11 mouse cellular contexts compared by ENCODE assay signal in the genomic region with DNA sequence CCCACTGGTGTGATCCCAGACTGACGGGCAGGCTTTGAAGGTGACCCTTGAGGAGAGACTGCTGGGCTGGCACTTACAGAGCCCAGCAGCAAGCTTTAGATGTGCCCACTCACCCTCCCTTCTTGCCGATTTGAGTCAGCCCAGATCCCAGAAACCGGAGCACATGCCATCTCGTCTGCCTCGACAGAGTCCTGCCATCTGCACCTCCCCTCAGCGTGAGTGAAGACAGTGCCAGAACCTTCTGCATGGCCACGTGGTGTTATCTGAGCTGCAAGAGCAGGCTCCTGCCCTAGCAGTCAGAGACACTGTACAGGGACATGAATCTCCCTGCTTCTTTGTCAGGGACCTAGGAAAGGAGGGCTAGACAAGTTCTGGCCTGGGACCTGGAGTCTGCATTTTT.
DNase-seq lines count a peak whose midpoint lies in the region; ATAC-seq and TF ChIP-seq lines count a peak whose summit lies in the region.
"Had no signal": no experiment of that assay in that cellular context is flagged by ENCODE, and none has a peak within 500 bp of the region (broad histone marks: within the 10 kb centered on the region; RNA-seq: fewer than 3 reads in every experiment).

No protein-coding gene starts in this region.

- 68% methylated on average over 7 of the region's 7 CpGs for WGBS in forebrain, embryonic 14.5 days
- WGBS in forebrain, embryonic 12.5 days = 85% methylated on average over 7 of the region's 7 CpGs
- 4% methylated on average over 7 of the region's 7 CpGs for WGBS in cerebellum, adult 2 months
- 25% methylated on average over 7 of the region's 7 CpGs for WGBS in heart, postnatal 0 days

- no peak overlapping the region for H3K27ac ChIP-seq in forebrain, embryonic 14.5 days (ENCODE audit: low read depth, low read length)
- no peak overlapping the region for H3K27ac ChIP-seq in forebrain, embryonic 12.5 days
- H3K27ac ChIP-seq in cerebellum, adult 2 months (ENCODE audit: insufficient read depth, low read length) = no peak overlapping the region
- no peak overlapping the region for H3K27ac ChIP-seq in heart, postnatal 0 days (ENCODE audit: low read depth)
- H3K27ac ChIP-seq: embryonic facial prominence, embryonic 12.5 days; hindbrain, embryonic 12.5 days had no signal

- DNase-seq in forebrain, embryonic 14.5 days (ENCODE audit: low spot score) = peak; percentile 59
- DNase-seq in cerebellum, adult 2 months = peak; percentile 78 to 91
- peak; percentile 17 for DNase-seq in heart, postnatal 0 days (ENCODE audit: low spot score)
- DNase-seq in left cerebral cortex, postnatal 36 days (ENCODE audit: low spot score in 2 of 2) = peak; percentile 20 to 43
- no peak for DNase-seq in thymus, postnatal 14 days
- no peak for DNase-seq in spleen, postnatal 4 days (ENCODE audit: low spot score in 2 of 2)
- no peak for DNase-seq in embryo, embryonic 11 days
- DNase-seq: midbrain, embryonic 14.5 days had no signal

- no peak overlapping the region for H3K9ac ChIP-seq in forebrain, embryonic 14.5 days (ENCODE audit: low read length)
- no peak overlapping the region for H3K9ac ChIP-seq in forebrain, embryonic 12.5 days
- no peak overlapping the region for H3K9ac ChIP-seq in heart, postnatal 0 days (replicated peaks; ENCODE audit: low read depth, low read length)
- H3K9ac ChIP-seq: embryonic facial prominence, embryonic 12.5 days; hindbrain, embryonic 12.5 days had no signal

- H3K36me3 ChIP-seq in forebrain, embryonic 14.5 days (ENCODE audit: control insufficient read depth, insufficient read depth, low read length) = no peaks in the 10 kb centered on the region
- no peaks in the 10 kb centered on the region for H3K36me3 ChIP-seq in forebrain, embryonic 12.5 days (replicated peaks)
- H3K36me3 ChIP-seq in heart, postnatal 0 days (replicated peaks; ENCODE audit: control insufficient read depth, insufficient read depth, low read length) = no peaks in the 10 kb centered on the region
- H3K36me3 ChIP-seq: embryonic facial prominence, embryonic 12.5 days; hindbrain, embryonic 12.5 days had no signal

- no peak for TF ChIP-seq POLR2A in cerebellum, adult 2 months (IDR thresholded peaks at IDR 0.05; ENCODE audit: borderline replicate concordance, insufficient read depth, low read length)

- H3K4me3 ChIP-seq in forebrain, embryonic 14.5 days (ENCODE audit: low read depth, low read length) = no peak overlapping the region
- no peak overlapping the region for H3K4me3 ChIP-seq in forebrain, embryonic 12.5 days (replicated peaks)
- H3K4me3 ChIP-seq in cerebellum, adult 2 months (replicated peaks; ENCODE audit: insufficient read depth, low read depth, low read length) = no peak overlapping the region
- H3K4me3 ChIP-seq in heart, postnatal 0 days (ENCODE audit: low read depth, low read length) = no peak overlapping the region
- H3K4me3 ChIP-seq: embryonic facial prominence, embryonic 12.5 days; hindbrain, embryonic 12.5 days had no signal

- H3K4me1 ChIP-seq in forebrain, embryonic 14.5 days (ENCODE audit: control insufficient read depth, insufficient read depth, low read length) = no peaks in the 10 kb centered on the region
- H3K4me1 ChIP-seq in forebrain, embryonic 12.5 days = peaks cover 3% of the 10 kb centered on the region; the same call in 1 of the 2 replicates
- peaks cover 15% of the 10 kb centered on the region for H3K4me1 ChIP-seq in cerebellum, adult 2 months (ENCODE audit: control insufficient read depth, insufficient read depth, low read length)
- H3K4me1 ChIP-seq in heart, postnatal 0 days (ENCODE audit: control insufficient read depth, insufficient read depth) = 0 out of 2 replicates have a peak, but pooled peaks cover 3% of the 10 kb centered on the region
- H3K4me1 ChIP-seq: embryonic facial prominence, embryonic 12.5 days; hindbrain, embryonic 12.5 days had no signal

- intact Hi-C loops in left cerebral cortex, postnatal 36 days (cut with DNase I) = no loop called here

- H3K4me2 ChIP-seq in forebrain, embryonic 14.5 days (ENCODE audit: low read length) = no peak overlapping the region
- H3K4me2 ChIP-seq in forebrain, embryonic 12.5 days = no peak overlapping the region
- H3K4me2 ChIP-seq in heart, postnatal 0 days (ENCODE audit: low read depth, low read length) = no peak overlapping the region
- H3K4me2 ChIP-seq: embryonic facial prominence, embryonic 12.5 days; hindbrain, embryonic 12.5 days had no signal

- H3K9me3 ChIP-seq in forebrain, embryonic 14.5 days (replicated peaks; ENCODE audit: control insufficient read depth, low read length) = no peaks in the 10 kb centered on the region
- H3K9me3 ChIP-seq in forebrain, embryonic 12.5 days = no peaks in the 10 kb centered on the region
- no peaks in the 10 kb centered on the region for H3K9me3 ChIP-seq in heart, postnatal 0 days (replicated peaks; ENCODE audit: control insufficient read depth, low read length)
- H3K9me3 ChIP-seq: embryonic facial prominence, embryonic 12.5 days; hindbrain, embryonic 12.5 days had no signal

- TF ChIP-seq CTCF in cerebellum, adult 2 months (IDR thresholded peaks at IDR 0.05; ENCODE audit: borderline replicate concordance, insufficient read depth, low read depth, low read length) = no peak; the same call in 1 of the 2 replicates
- no peak for TF ChIP-seq CTCF in heart, postnatal 0 days (IDR thresholded peaks at IDR 0.05; ENCODE audit: low read depth)

- no peak for TF ChIP-seq EP300 in heart, postnatal 0 days (IDR thresholded peaks at IDR 0.05; ENCODE audit: low read depth)

- no peak for ATAC-seq in forebrain, embryonic 14.5 days
- ATAC-seq in forebrain, embryonic 12.5 days (ENCODE audit: low FRiP score) = no peak
- peak; percentile 84 for ATAC-seq in heart, postnatal 0 days (ENCODE audit: insufficient read depth, low read depth)

- H3K27me3 ChIP-seq in forebrain, embryonic 14.5 days (replicated peaks; ENCODE audit: control insufficient read depth, insufficient read depth, low read length) = no peaks in the 10 kb centered on the region
- H3K27me3 ChIP-seq in forebrain, embryonic 12.5 days = no peaks in the 10 kb centered on the region
- no peaks in the 10 kb centered on the region for H3K27me3 ChIP-seq in cerebellum, adult 2 months (ENCODE audit: control insufficient read depth, insufficient read depth, low read length)
- no peaks in the 10 kb centered on the region for H3K27me3 ChIP-seq in heart, postnatal 0 days (ENCODE audit: control insufficient read depth, insufficient read depth, low read length)
- H3K27me3 ChIP-seq: embryonic facial prominence, embryonic 12.5 days; hindbrain, embryonic 12.5 days had no signal

Comparison
In these comparisons a context has a peak if more than half of its experiments do, and no peak if none do; other contexts are left out.
1. DNase-seq: peak in forebrain, embryonic 14.5 days (single experiment), cerebellum, adult 2 months (2 of 2), heart, postnatal 0 days (single experiment) and left cerebral cortex, postnatal 36 days (2 of 2); none in thymus, postnatal 14 days (single experiment), spleen, postnatal 4 days (0 of 2) and embryo, embryonic 11 days (single experiment).